Mouse (Mus musculus) kidney, embryonic 14.5 days (tissue): ENCODE results near the gene Dnm2. TPM values are rescaled to one million over a fixed set of nuclear protein-coding genes. Genes with fewer than 3 reads are reported as not detected.

Experiments used
- ATAC-seq: fragments of 200-750 bp; cut with Nextera tagmentation; 2 replicates; pipeline ENCODE4 v1.8.0; 2017; ENCODE audit warnings: moderate number of reproducible peaks, mild to moderate bottlenecking, moderate TSS enrichment, moderate library complexity; ENCODE audit not compliant: low FRiP score, low TSS enrichment
- H3K27ac ChIP-seq: fragments of 300-500 bp; sonication (generic); 2 replicates; pipeline ENCODE4 v1.5.1; 2014; ENCODE audit warnings: low read depth, mild to moderate bottlenecking, low read length, moderate library complexity, mixed read lengths
- H3K27me3 ChIP-seq: fragments of 300-500 bp; sonication (generic); 2 replicates; pipeline ENCODE4 v1.6.1; 2014; ENCODE audit warnings: mild to moderate bottlenecking, low read length; ENCODE audit not compliant: control insufficient read depth, insufficient read depth
- H3K36me3 ChIP-seq: fragments of 300-500 bp; sonication (generic); 2 replicates; pipeline ENCODE4 v1.6.1; 2014; ENCODE audit warnings: low read length, mixed read lengths; ENCODE audit not compliant: control insufficient read depth, insufficient read depth
- H3K4me1 ChIP-seq: fragments of 300-500 bp; sonication (generic); 2 replicates; pipeline ENCODE4 v1.6.1; 2014; ENCODE audit warnings: low read length, mixed read lengths; ENCODE audit not compliant: control insufficient read depth, insufficient read depth
- H3K4me2 ChIP-seq: fragments of 300-500 bp; sonication (generic); replicated peaks from 2 replicates; pipeline ENCODE4 v1.6.1; 2014; ENCODE audit warnings: low read depth, mild to moderate bottlenecking, low read length
- H3K4me3 ChIP-seq: fragments of 300-500 bp; sonication (generic); 2 replicates; pipeline ENCODE4 v1.5.1; 2014; ENCODE audit warnings: mild to moderate bottlenecking, low read length
- H3K9ac ChIP-seq: fragments of 300-500 bp; sonication (generic); 2 replicates; pipeline ENCODE4 v1.6.1; 2014; ENCODE audit warnings: low read depth, mild to moderate bottlenecking, low read length, moderate library complexity
- H3K9me3 ChIP-seq: fragments of 300-500 bp; sonication (generic); 2 replicates; pipeline ENCODE4 v1.6.1; 2016; ENCODE audit warnings: low read length; ENCODE audit not compliant: control insufficient read depth
- WGBS: fragments of 180-500 bp; shearing (Covaris S2); extraction: QIAGEN DNeasy Blood & Tissue Kit; methylation state at CpG from one replicate; pipeline ENCODE4 v1.1.7; 2014; 5-methylcytosine and 5-hydroxymethylcytosine counted together
- polyA plus RNA-seq: library from polyadenylated mRNA; unstranded; fragments of >200 nt; fragmentation: Nextera tagmentation; extraction: Ambion mirVana; gene quantifications from 2 replicates; pipeline ENCODE4 v1.2.1, GENCODE M21; 2014

The Dnm2 gene
- 47.8 and 66.1 TPM in 2 replicates for polyA plus RNA-seq

- H3K9ac ChIP-seq = peak within 1 kb of the TSS; percentile 93
- H3K9me3 ChIP-seq = no peaks in the 10 kb centered on the region
- H3K27ac ChIP-seq = peak within 1 kb of the TSS; percentile 87
- H3K4me2 ChIP-seq = peak within 1 kb of the TSS; percentile 93
- H3K27me3 ChIP-seq = no peaks in the 10 kb centered on the region
- WGBS = under 1% methylated on average over 82 of the region's 82 CpGs
- ATAC-seq = peak; percentile 98
- H3K4me1 ChIP-seq = peaks cover 15% of the 10 kb centered on the region
- H3K4me3 ChIP-seq = peak within 1 kb of the TSS; percentile 98
- H3K36me3 ChIP-seq = peaks cover 19% of the 10 kb centered on the region
These were observed at the start of gene Dnm2 for GRCm38 (mm10) chr9:21424631-21425555. Gene Dnm2, plus strand, starts transcription at chr9:21424908.

- Histone ChIP-seq H3K9ac (no peak overlapping the region), H3K27ac (no peak overlapping the region), H3K4me3 (no peak overlapping the region), H3K27me3 (no peaks in the 10 kb centered on the region), H3K36me3 (peaks cover 22% of the 10 kb centered on the region; the same call in 1 of the 2 replicates), H3K9me3 (no peaks in the 10 kb centered on the region), H3K4me1 (peaks cover 2% of the 10 kb centered on the region; the same call in 1 of the 2 replicates), H3K4me2 (no peak overlapping the region)
- WGBS = 72% methylated on average over 3 of the region's 3 CpGs
- ATAC-seq = no peak
These were observed 45.5 kb upstream of the Dnm2 start for GRCm38 (mm10) chr9:21379195-21379594.

- Histone ChIP-seq H3K9ac (no peak overlapping the region), H3K27ac (no peak overlapping the region), H3K4me2 (no peak overlapping the region), H3K9me3 (no peaks in the 10 kb centered on the region), H3K36me3 (peaks cover 22% of the 10 kb centered on the region; the same call in 1 of the 2 replicates), H3K4me1 (peaks cover 2% of the 10 kb centered on the region; the same call in 1 of the 2 replicates), H3K27me3 (no peaks in the 10 kb centered on the region), H3K4me3 (no peak overlapping the region)
- ATAC-seq = no peak
These were observed 43.8 kb upstream of the Dnm2 start for GRCm38 (mm10) chr9:21380868-21381267.

- H3K4me2 ChIP-seq = no peak overlapping the region
- H3K27me3 ChIP-seq = no peaks in the 10 kb centered on the region
- no peak overlapping the region for H3K9ac ChIP-seq
- H3K27ac ChIP-seq = no peak overlapping the region
- H3K36me3 ChIP-seq = peaks cover 25% of the 10 kb centered on the region; the same call in 1 of the 2 replicates
- ATAC-seq = no peak
- no peak overlapping the region for H3K4me3 ChIP-seq
- no peaks in the 10 kb centered on the region for H3K9me3 ChIP-seq
- no peaks in the 10 kb centered on the region for H3K4me1 ChIP-seq
These were observed 40.7 kb upstream of the Dnm2 start for GRCm38 (mm10) chr9:21383966-21384365.

- no peak overlapping the region for H3K4me3 ChIP-seq
- H3K36me3 ChIP-seq = peaks cover 88% of the 10 kb centered on the region
- no peak overlapping the region for H3K9ac ChIP-seq
- no peaks in the 10 kb centered on the region for H3K9me3 ChIP-seq
- 91% methylated on average over 10 of the region's 10 CpGs for WGBS
- H3K27me3 ChIP-seq = no peaks in the 10 kb centered on the region
- no peak for ATAC-seq
- no peak overlapping the region for H3K4me2 ChIP-seq
- no peaks in the 10 kb centered on the region for H3K4me1 ChIP-seq
- no peak overlapping the region for H3K27ac ChIP-seq
These were observed 32.0 kb upstream of the Dnm2 start for GRCm38 (mm10) chr9:21392646-21393175.

- Histone ChIP-seq H3K4me1 (no peaks in the 10 kb centered on the region), H3K9ac (no peak overlapping the region), H3K4me3 (no peak overlapping the region), H3K27ac (no peak overlapping the region), H3K36me3 (peaks cover 97% of the 10 kb centered on the region), H3K4me2 (no peak overlapping the region), H3K9me3 (no peaks in the 10 kb centered on the region), H3K27me3 (no peaks in the 10 kb centered on the region)
- WGBS = 93% methylated on average over 3 of the region's 3 CpGs
- ATAC-seq = no peak
These were observed 29.0 kb upstream of the Dnm2 start for GRCm38 (mm10) chr9:21395692-21396091.

GRCm38 (mm10) chr9:21397170-21397569, 27.5 kb upstream of the Dnm2 start:
- Histone ChIP-seq H3K9ac (no peak overlapping the region), H3K36me3 (peaks cover 99% of the 10 kb centered on the region), H3K27me3 (no peaks in the 10 kb centered on the region), H3K4me2 (no peak overlapping the region), H3K4me1 (no peaks in the 10 kb centered on the region), H3K9me3 (no peaks in the 10 kb centered on the region), H3K27ac (no peak overlapping the region), H3K4me3 (no peak overlapping the region)
- no peak for ATAC-seq
- WGBS = 95% methylated on average over 3 of the region's 3 CpGs

- ATAC-seq = no peak
- no peak overlapping the region for H3K4me3 ChIP-seq
These were observed 23.7 kb upstream of the Dnm2 start for GRCm38 (mm10) chr9:21401042-21401441.

GRCm38 (mm10) chr9:21402764-21403253, 21.9 kb upstream of the Dnm2 start:
- Histone ChIP-seq H3K4me2 (no peak overlapping the region), H3K27ac (no peak overlapping the region), H3K27me3 (no peaks in the 10 kb centered on the region), H3K4me1 (no peaks in the 10 kb centered on the region), H3K9me3 (no peaks in the 10 kb centered on the region), H3K9ac (no peak overlapping the region), H3K4me3 (no peak overlapping the region), H3K36me3 (peaks cover 91% of the 10 kb centered on the region)
- 86% methylated on average over 11 of the region's 11 CpGs for WGBS
- no peak for ATAC-seq

More at GRCm38 (mm10) chr9:21401042-21401441, 23.7 kb upstream of the Dnm2 start:
- H3K9ac ChIP-seq = no peak overlapping the region
- H3K4me2 ChIP-seq = no peak overlapping the region
- 92% methylated on average over 9 of the region's 9 CpGs for WGBS
- peaks cover 99% of the 10 kb centered on the region for H3K36me3 ChIP-seq
- H3K27ac ChIP-seq = no peak overlapping the region
- no peaks in the 10 kb centered on the region for H3K9me3 ChIP-seq
- no peaks in the 10 kb centered on the region for H3K4me1 ChIP-seq
- no peaks in the 10 kb centered on the region for H3K27me3 ChIP-seq
